ENCODE assay signal across 8 mouse cellular contexts in genomic region chr2:5845826-5846225, GRCm38 (mm10). TPM values are rescaled to one million over a fixed set of nuclear protein-coding genes. Genes with fewer than 3 reads are reported as not detected.
DNase-seq lines count a peak whose midpoint lies in the region; ATAC-seq and TF ChIP-seq lines count a peak whose summit lies in the region.

No protein-coding gene starts in this region.

- peak overlapping the region; percentile 57 for H3K4me2 ChIP-seq in kidney, postnatal 0 days (ENCODE audit: low read length)
- H3K4me2 ChIP-seq in hindbrain, embryonic 15.5 days: peak overlapping the region; percentile 53
- H3K4me2 ChIP-seq in midbrain, postnatal 0 days (ENCODE audit: low read depth, low read length, poor library complexity, severe bottlenecking): peak overlapping the region; percentile 49

- H3K4me3 ChIP-seq in kidney, postnatal 0 days (replicated peaks; ENCODE audit: low read depth, low read length): peak overlapping the region; percentile 70
- peak overlapping the region; percentile 88 for H3K4me3 ChIP-seq in bone marrow macrophage, adult 2 months (ENCODE audit: insufficient read depth, low read length)
- peak overlapping the region; percentile 73 for H3K4me3 ChIP-seq in hindbrain, embryonic 15.5 days
- H3K4me3 ChIP-seq in midbrain, postnatal 0 days (ENCODE audit: low read depth, low read length): peak overlapping the region; percentile 75

- H3K27ac ChIP-seq in kidney, postnatal 0 days: no peak overlapping the region
- H3K27ac ChIP-seq in bone marrow macrophage, adult 2 months (ENCODE audit: insufficient read depth, low read depth, low read length): no peak overlapping the region
- H3K27ac ChIP-seq in hindbrain, embryonic 15.5 days (replicated peaks): no peak overlapping the region
- H3K27ac ChIP-seq in midbrain, postnatal 0 days (ENCODE audit: low read depth, low read length): no peak overlapping the region

- TF ChIP-seq CTCF in kidney, postnatal 0 days (IDR thresholded peaks at IDR 0.05; ENCODE audit: low read depth): no peak
- TF ChIP-seq CTCF in bone marrow macrophage, adult 2 months (IDR thresholded peaks at IDR 0.05; ENCODE audit: low read depth, low read length): no peak
- TF ChIP-seq CTCF in midbrain, postnatal 0 days (IDR thresholded peaks at IDR 0.05): no peak

- 14% methylated on average over 4 of the region's 4 CpGs for WGBS in kidney, postnatal 0 days
- WGBS in hindbrain, embryonic 15.5 days: 37% methylated on average over 4 of the region's 4 CpGs
- 38% methylated on average over 4 of the region's 4 CpGs for WGBS in midbrain, postnatal 0 days

- no peaks in the 10 kb centered on the region for H3K4me1 ChIP-seq in kidney, postnatal 0 days (replicated peaks; ENCODE audit: insufficient read depth, low read length)
- peaks cover 6% of the 10 kb centered on the region for H3K4me1 ChIP-seq in bone marrow macrophage, adult 2 months (ENCODE audit: control insufficient read depth, insufficient read depth, low read length)
- peaks cover 22% of the 10 kb centered on the region for H3K4me1 ChIP-seq in hindbrain, embryonic 15.5 days (replicated peaks)
- no peaks in the 10 kb centered on the region for H3K4me1 ChIP-seq in midbrain, postnatal 0 days (ENCODE audit: insufficient read depth, low read length)

- no peak for TF ChIP-seq POLR2A in bone marrow macrophage, adult 2 months (IDR thresholded peaks at IDR 0.05; ENCODE audit: borderline replicate concordance, low read depth, low read length)

- H3K27me3 ChIP-seq in kidney, postnatal 0 days (ENCODE audit: insufficient read depth, low read length): no peaks in the 10 kb centered on the region
- H3K27me3 ChIP-seq in hindbrain, embryonic 15.5 days: no peaks in the 10 kb centered on the region
- H3K27me3 ChIP-seq in midbrain, postnatal 0 days (ENCODE audit: insufficient read depth, low read length): no peaks in the 10 kb centered on the region

- DNase-seq in kidney, postnatal 0 days (ENCODE audit: low spot score): peak; percentile 33
- no peak for DNase-seq in kidney, adult 9 months
- DNase-seq in midbrain, postnatal 0 days (ENCODE audit: low spot score): no peak
- no peak for DNase-seq in spleen, adult 12 weeks (ENCODE audit: low spot score)
- no peak for DNase-seq in frontal cortex, postnatal 14 days (ENCODE audit: low spot score in 2 of 2)
- no peak for DNase-seq in cerebellum, postnatal 25 days

- no peak for ATAC-seq in kidney, postnatal 0 days (replicated peaks; ENCODE audit: low FRiP score, low read depth)
- no peak for ATAC-seq in hindbrain, embryonic 15.5 days (ENCODE audit: low FRiP score, low read depth)
- no peak for ATAC-seq in midbrain, postnatal 0 days (ENCODE audit: low FRiP score)

- H3K9ac ChIP-seq in kidney, postnatal 0 days (ENCODE audit: low read depth, low read length): peak overlapping the region; percentile 70
- peak overlapping the region; percentile 72 for H3K9ac ChIP-seq in hindbrain, embryonic 15.5 days
- no peak overlapping the region; the same call in 1 of the 2 replicates for H3K9ac ChIP-seq in midbrain, postnatal 0 days (replicated peaks; ENCODE audit: low read length, poor library complexity, severe bottlenecking)

- peaks cover 6% of the 10 kb centered on the region; the same call in 1 of the 2 replicates for H3K36me3 ChIP-seq in kidney, postnatal 0 days (ENCODE audit: insufficient read depth, low read length)
- peaks cover 10% of the 10 kb centered on the region for H3K36me3 ChIP-seq in hindbrain, embryonic 15.5 days
- H3K36me3 ChIP-seq in midbrain, postnatal 0 days (ENCODE audit: insufficient read depth, low read length): peaks cover 10% of the 10 kb centered on the region

- no peaks in the 10 kb centered on the region for H3K9me3 ChIP-seq in kidney, postnatal 0 days (replicated peaks; ENCODE audit: low read length)
- no peaks in the 10 kb centered on the region for H3K9me3 ChIP-seq in hindbrain, embryonic 15.5 days
- no peaks in the 10 kb centered on the region for H3K9me3 ChIP-seq in midbrain, postnatal 0 days (ENCODE audit: low read length)

RNA-seq across cellular contexts. Expression of gene Cdc123, which starts 0.9 kb away (rescaled TPM):
- 208 and 220 TPM in 2 replicates for polyA plus RNA-seq in kidney, postnatal 0 days (2015; fragmentation: Nextera tagmentation; extraction: Ambion mirVana)
- 102 and 103 TPM in 2 replicates for polyA plus RNA-seq in bone marrow macrophage, adult 2 months (2012; ENCODE audit: insufficient read depth, insufficient read length, missing spikeins)
- polyA plus RNA-seq in hindbrain, embryonic 15.5 days (2015; fragmentation: Nextera tagmentation; extraction: Ambion mirVana): 264 and 275 TPM in 2 replicates
- total RNA-seq in midbrain, postnatal 0 days (2014; rRNA removed): 72.5 and 72.9 TPM in 2 replicates
- polyA plus RNA-seq in midbrain, postnatal 0 days (2015; fragmentation: Nextera tagmentation; extraction: Ambion mirVana): 223 and 233 TPM in 2 replicates

RNA-seq across cellular contexts. Expression of gene Nudt5, which starts 1.0 kb away (rescaled TPM):
- 40.8 and 46.6 TPM in 2 replicates for polyA plus RNA-seq in kidney, postnatal 0 days (2015; fragmentation: Nextera tagmentation; extraction: Ambion mirVana)
- polyA plus RNA-seq in bone marrow macrophage, adult 2 months (2012; ENCODE audit: insufficient read depth, insufficient read length, missing spikeins): 22.9 and 23.1 TPM in 2 replicates
- polyA plus RNA-seq in hindbrain, embryonic 15.5 days (2015; fragmentation: Nextera tagmentation; extraction: Ambion mirVana): 23.9 and 31.7 TPM in 2 replicates
- 12.6 and 14.3 TPM in 2 replicates for total RNA-seq in midbrain, postnatal 0 days (2014; rRNA removed)
- 11.4 and 13.7 TPM in 2 replicates for polyA plus RNA-seq in midbrain, postnatal 0 days (2015; fragmentation: Nextera tagmentation; extraction: Ambion mirVana)

RNA-seq across cellular contexts. Expression of gene Gm13199, which starts 16.9 kb away (rescaled TPM):
- 0.75 and 0.98 TPM in 2 replicates for polyA plus RNA-seq in kidney, postnatal 0 days (2015; fragmentation: Nextera tagmentation; extraction: Ambion mirVana)
- 1.2 and 2.2 TPM in 2 replicates for polyA plus RNA-seq in bone marrow macrophage, adult 2 months (2012; ENCODE audit: insufficient read depth, insufficient read length, missing spikeins)
- polyA plus RNA-seq in hindbrain, embryonic 15.5 days (2015; fragmentation: Nextera tagmentation; extraction: Ambion mirVana): 1.2 and 1.3 TPM in 2 replicates
- total RNA-seq in midbrain, postnatal 0 days (2014; rRNA removed): 1.2 and 5.2 TPM in 2 replicates
- 0.31 and 0.57 TPM in 2 replicates for polyA plus RNA-seq in midbrain, postnatal 0 days (2015; fragmentation: Nextera tagmentation; extraction: Ambion mirVana)

RNA-seq across cellular contexts. Expression of gene Sec61a2, which starts 49.4 kb away (rescaled TPM):
- polyA plus RNA-seq in kidney, postnatal 0 days (2015; fragmentation: Nextera tagmentation; extraction: Ambion mirVana): 36.6 and 43.2 TPM in 2 replicates
- polyA plus RNA-seq in bone marrow macrophage, adult 2 months (2012; ENCODE audit: insufficient read depth, insufficient read length, missing spikeins): 20.8 and 24.5 TPM in 2 replicates
- 106 and 109 TPM in 2 replicates for polyA plus RNA-seq in hindbrain, embryonic 15.5 days (2015; fragmentation: Nextera tagmentation; extraction: Ambion mirVana)
- 101 and 118 TPM in 2 replicates for total RNA-seq in midbrain, postnatal 0 days (2014; rRNA removed)
- 104 and 106 TPM in 2 replicates for polyA plus RNA-seq in midbrain, postnatal 0 days (2015; fragmentation: Nextera tagmentation; extraction: Ambion mirVana)
